In genomic region chr6:126940451-126940850, GRCm38 (mm10) we compare ENCODE assay signal across 7 mouse cellular contexts. TPM values are rescaled to one million over a fixed set of nuclear protein-coding genes. Genes with fewer than 3 reads are reported as not detected.
DNase-seq lines count a peak whose midpoint lies in the region; ATAC-seq and TF ChIP-seq lines count a peak whose summit lies in the region.

No protein-coding gene starts in this region.

- H3K9me3 ChIP-seq in heart, embryonic 15.5 days (replicated peaks): no peaks in the 10 kb centered on the region
- no peaks in the 10 kb centered on the region for H3K9me3 ChIP-seq in liver, postnatal 0 days (ENCODE audit: low read length)

- H3K27me3 ChIP-seq in heart, embryonic 15.5 days: no peaks in the 10 kb centered on the region
- no peaks in the 10 kb centered on the region for H3K27me3 ChIP-seq in liver, postnatal 0 days (ENCODE audit: insufficient read depth, low read length)
- no peaks in the 10 kb centered on the region for H3K27me3 ChIP-seq in splenic B cell, adult 2 months (ENCODE audit: control insufficient read depth, insufficient read depth, low read length, poor library complexity, severe bottlenecking)

- no peak for TF ChIP-seq EP300 in liver, postnatal 0 days (IDR thresholded peaks at IDR 0.05; ENCODE audit: low read depth)

- 4% methylated on average over 5 of the region's 5 CpGs for WGBS in heart, embryonic 15.5 days
- WGBS in liver, postnatal 0 days (ENCODE audit: insufficient replicate concordance): 3% methylated on average over 5 of the region's 5 CpGs

- peak overlapping the region; percentile 94 for H3K4me2 ChIP-seq in heart, embryonic 15.5 days
- peak overlapping the region; percentile 97 for H3K4me2 ChIP-seq in liver, postnatal 0 days (ENCODE audit: low read depth, low read length)

- no peak for ATAC-seq in heart, embryonic 15.5 days (replicated peaks; ENCODE audit: insufficient number of reproducible peaks, insufficient read depth, low FRiP score, low read depth)
- ATAC-seq in liver, postnatal 0 days: peak; percentile 3; the same call in 1 of the 2 replicates

- peak; percentile 17 for DNase-seq in spleen, adult 12 weeks (ENCODE audit: low spot score)
- no peak for DNase-seq in spleen, postnatal 4 days (ENCODE audit: low spot score in 2 of 2)
- peak; percentile 27 for DNase-seq in c-Kit-negative CD71-positive TER-119-positive erythroid progenitor cells, embryonic 14.5 days (ENCODE audit: low read depth, low spot score)
- DNase-seq in liver, postnatal 0 days: peak; percentile 26
- peak; percentile 80 for DNase-seq in splenic B cell, adult 2 months (ENCODE audit: low read depth, low spot score)
- no peak for DNase-seq in thymus, postnatal 25 days

- peak; percentile 60 for TF ChIP-seq CTCF in liver, postnatal 0 days (IDR thresholded peaks at IDR 0.05; ENCODE audit: low read depth)

- H3K36me3 ChIP-seq in heart, embryonic 15.5 days: peaks cover 17% of the 10 kb centered on the region
- H3K36me3 ChIP-seq in liver, postnatal 0 days (replicated peaks; ENCODE audit: insufficient read depth, low read length): peaks cover 22% of the 10 kb centered on the region
- H3K36me3 ChIP-seq in splenic B cell, adult 2 months (ENCODE audit: control insufficient read depth, insufficient read depth, low read length, poor library complexity, severe bottlenecking): peaks cover 8% of the 10 kb centered on the region

- H3K4me1 ChIP-seq in heart, embryonic 15.5 days (replicated peaks): peaks cover 25% of the 10 kb centered on the region
- peaks cover 14% of the 10 kb centered on the region for H3K4me1 ChIP-seq in liver, postnatal 0 days (ENCODE audit: insufficient read depth)

- H3K27ac ChIP-seq in heart, embryonic 15.5 days: no peak overlapping the region
- peak overlapping the region; percentile 56 for H3K27ac ChIP-seq in liver, postnatal 0 days (ENCODE audit: low read depth)

- H3K9ac ChIP-seq in heart, embryonic 15.5 days: peak overlapping the region; percentile 58; the same call in 1 of the 2 replicates
- peak overlapping the region; percentile 61 for H3K9ac ChIP-seq in liver, postnatal 0 days (replicated peaks)

- H3K4me3 ChIP-seq in heart, embryonic 15.5 days: peak overlapping the region; percentile 93
- H3K4me3 ChIP-seq in liver, postnatal 0 days (ENCODE audit: low read depth, low read length): peak overlapping the region; percentile 90

RNA-seq across cellular contexts. Expression of gene D6Wsu163e, which starts 0.7 kb away (rescaled TPM):
- 12.0 TPM in 2 replicates for polyA plus RNA-seq in heart, embryonic 15.5 days (2015; fragmentation: Nextera tagmentation; extraction: Ambion mirVana)
- polyA plus RNA-seq in liver, postnatal 0 days (2015; fragmentation: Nextera tagmentation; extraction: Ambion mirVana): 8.4 and 10.2 TPM in 2 replicates

RNA-seq across cellular contexts. Expression of gene Rad51ap1, which starts 1.1 kb away (rescaled TPM):
- 27.7 and 32.9 TPM in 2 replicates for polyA plus RNA-seq in heart, embryonic 15.5 days (2015; fragmentation: Nextera tagmentation; extraction: Ambion mirVana)
- polyA plus RNA-seq in liver, postnatal 0 days (2015; fragmentation: Nextera tagmentation; extraction: Ambion mirVana): 22.9 and 23.7 TPM in 2 replicates

RNA-seq across cellular contexts. Expression of gene Dyrk4, which starts 18.8 kb away (rescaled TPM):
- 0.29 TPM in 1 of 2 replicates, not detected in the other for polyA plus RNA-seq in heart, embryonic 15.5 days (2015; fragmentation: Nextera tagmentation; extraction: Ambion mirVana)
- polyA plus RNA-seq in liver, postnatal 0 days (2015; fragmentation: Nextera tagmentation; extraction: Ambion mirVana): 0.09 TPM in 1 of 2 replicates, not detected in the other

Comparison
In these comparisons a context has a peak if more than half of its experiments do, and no peak if none do; other contexts are left out.
1. DNase-seq: peak in spleen, adult 12 weeks (single experiment), c-Kit-negative CD71-positive TER-119-positive erythroid progenitor cells, embryonic 14.5 days (single experiment), liver, postnatal 0 days (single experiment) and splenic B cell, adult 2 months (single experiment); none in spleen, postnatal 4 days (0 of 2) and thymus, postnatal 25 days (single experiment).